Mouse (Mus musculus): ENCODE measurements around the gene Ccl20. TPM values are rescaled to one million over a fixed set of nuclear protein-coding genes. Genes with fewer than 3 reads are reported as not detected.

The Ccl20 gene
- polyA plus RNA-seq (2014; fragmentation: Nextera tagmentation; extraction: Ambion mirVana) = 3.4 and 3.7 TPM in 2 replicates

- DNase-seq (ENCODE audit: low spot score) (peak; percentile 54), ATAC-seq (replicated peaks; ENCODE audit: low FRiP score, low TSS enrichment, low read depth) (0 out of 2 replicates have a peak, but pooled peaks have one; percentile 25)
- 33% methylated on average over 8 of the region's 8 CpGs for WGBS
- Histone ChIP-seq H3K27me3 (replicated peaks; ENCODE audit: control insufficient read depth, insufficient read depth, low read length) (no peaks in the 10 kb centered on the region), H3K27ac (ENCODE audit: low read depth) (no peak within 1 kb of the TSS), H3K36me3 (ENCODE audit: control insufficient read depth, insufficient read depth, low read length) (no peaks in the 10 kb centered on the region), H3K4me2 (ENCODE audit: low read length) (no peak within 1 kb of the TSS), H3K9me3 (ENCODE audit: control insufficient read depth, low read length) (no peaks in the 10 kb centered on the region), H3K4me3 (ENCODE audit: low read depth, low read length) (no peak within 1 kb of the TSS), H3K9ac (ENCODE audit: low read length) (no peak within 1 kb of the TSS), H3K4me1 (replicated peaks; ENCODE audit: control insufficient read depth, insufficient read depth, low read length) (no peaks in the 10 kb centered on the region; the same call in 1 of the 2 replicates)
Measured at GRCm38 (mm10) chr1:83116447-83117137, at the start of gene Ccl20. Ccl20 (plus strand) TSS chr1:83116766.

- ATAC-seq (replicated peaks; ENCODE audit: low FRiP score, low TSS enrichment, low read depth) (no peak), DNase-seq (ENCODE audit: low spot score) (no peak)
- Histone ChIP-seq H3K4me2 (ENCODE audit: low read length) (no peak overlapping the region), H3K27ac (ENCODE audit: low read depth) (no peak overlapping the region), H3K36me3 (ENCODE audit: control insufficient read depth, insufficient read depth, low read length) (no peaks in the 10 kb centered on the region), H3K9me3 (ENCODE audit: control insufficient read depth, low read length) (no peaks in the 10 kb centered on the region), H3K9ac (ENCODE audit: low read length) (no peak overlapping the region), H3K4me3 (ENCODE audit: low read depth, low read length) (no peak overlapping the region), H3K27me3 (replicated peaks; ENCODE audit: control insufficient read depth, insufficient read depth, low read length) (no peaks in the 10 kb centered on the region), H3K4me1 (replicated peaks; ENCODE audit: control insufficient read depth, insufficient read depth, low read length) (no peaks in the 10 kb centered on the region)
- 90% methylated on average over 10 of the region's 10 CpGs for WGBS
Measured at GRCm38 (mm10) chr1:83067205-83067604, 49.4 kb upstream of the Ccl20 start.

GRCm38 (mm10) chr1:83075526-83076189 lies 40.9 kb upstream of the Ccl20 start:
- ATAC-seq (replicated peaks; ENCODE audit: low FRiP score, low TSS enrichment, low read depth) (0 out of 2 replicates have a peak, but pooled peaks have one; percentile 11), DNase-seq (ENCODE audit: low spot score) (peak; percentile 47)
- Histone ChIP-seq H3K9me3 (ENCODE audit: control insufficient read depth, low read length) (no peaks in the 10 kb centered on the region), H3K27ac (ENCODE audit: low read depth) (no peak overlapping the region), H3K4me1 (replicated peaks; ENCODE audit: control insufficient read depth, insufficient read depth, low read length) (no peaks in the 10 kb centered on the region), H3K36me3 (ENCODE audit: control insufficient read depth, insufficient read depth, low read length) (no peaks in the 10 kb centered on the region), H3K4me3 (ENCODE audit: low read depth, low read length) (peak overlapping the region; percentile 12; the same call in 1 of the 2 replicates), H3K9ac (ENCODE audit: low read length) (no peak overlapping the region), H3K4me2 (ENCODE audit: low read length) (peak overlapping the region; percentile 37), H3K27me3 (replicated peaks; ENCODE audit: control insufficient read depth, insufficient read depth, low read length) (no peaks in the 10 kb centered on the region)
- whole genome bisulfite sequencing = 37% methylated on average over 15 of the region's 15 CpGs

- H3K9ac ChIP-seq (ENCODE audit: low read length) = no peak overlapping the region
- WGBS = 48% methylated on average over 11 of the region's 11 CpGs
- H3K27me3 ChIP-seq (replicated peaks; ENCODE audit: control insufficient read depth, insufficient read depth, low read length) = no peaks in the 10 kb centered on the region
- peak; percentile 70 for DNase-seq (ENCODE audit: low spot score)
- H3K4me1 ChIP-seq (replicated peaks; ENCODE audit: control insufficient read depth, insufficient read depth, low read length) = no peaks in the 10 kb centered on the region
- ATAC-seq (replicated peaks; ENCODE audit: low FRiP score, low TSS enrichment, low read depth) = peak; percentile 62; the same call in 1 of the 2 replicates
- peak overlapping the region; percentile 12; the same call in 1 of the 2 replicates for H3K4me3 ChIP-seq (ENCODE audit: low read depth, low read length)
- no peaks in the 10 kb centered on the region for H3K9me3 ChIP-seq (ENCODE audit: control insufficient read depth, low read length)
- no peak overlapping the region for H3K27ac ChIP-seq (ENCODE audit: low read depth)
- H3K36me3 ChIP-seq (ENCODE audit: control insufficient read depth, insufficient read depth, low read length) = no peaks in the 10 kb centered on the region
- H3K4me2 ChIP-seq (ENCODE audit: low read length) = peak overlapping the region; percentile 37
Measured at GRCm38 (mm10) chr1:83076190-83076917, 40.2 kb upstream of the Ccl20 start.

- WGBS = 75% methylated on average over 6 of the region's 6 CpGs
- Histone ChIP-seq H3K9me3 (ENCODE audit: control insufficient read depth, low read length) (no peaks in the 10 kb centered on the region), H3K4me3 (ENCODE audit: low read depth, low read length) (no peak overlapping the region), H3K27ac (ENCODE audit: low read depth) (no peak overlapping the region), H3K27me3 (replicated peaks; ENCODE audit: control insufficient read depth, insufficient read depth, low read length) (no peaks in the 10 kb centered on the region), H3K9ac (ENCODE audit: low read length) (no peak overlapping the region), H3K36me3 (ENCODE audit: control insufficient read depth, insufficient read depth, low read length) (no peaks in the 10 kb centered on the region), H3K4me1 (replicated peaks; ENCODE audit: control insufficient read depth, insufficient read depth, low read length) (no peaks in the 10 kb centered on the region), H3K4me2 (ENCODE audit: low read length) (no peak overlapping the region)
- no peak for ATAC-seq (replicated peaks; ENCODE audit: low FRiP score, low TSS enrichment, low read depth)
- DNase-seq (ENCODE audit: low spot score) = no peak
Measured at GRCm38 (mm10) chr1:83077016-83077415, 39.5 kb upstream of the Ccl20 start.

GRCm38 (mm10) chr1:83084790-83085189 lies 31.8 kb upstream of the Ccl20 start:
- H3K4me2 ChIP-seq (ENCODE audit: low read length) = no peak overlapping the region
- no peaks in the 10 kb centered on the region for H3K27me3 ChIP-seq (replicated peaks; ENCODE audit: control insufficient read depth, insufficient read depth, low read length)
- H3K4me1 ChIP-seq (replicated peaks; ENCODE audit: control insufficient read depth, insufficient read depth, low read length) = no peaks in the 10 kb centered on the region
- 69% methylated on average over 2 of the region's 2 CpGs for WGBS
- H3K9me3 ChIP-seq (ENCODE audit: control insufficient read depth, low read length) = no peaks in the 10 kb centered on the region
- no peak overlapping the region for H3K4me3 ChIP-seq (ENCODE audit: low read depth, low read length)
- no peak overlapping the region for H3K27ac ChIP-seq (ENCODE audit: low read depth)
- no peak; the same call in 1 of the 2 replicates for ATAC-seq (replicated peaks; ENCODE audit: low FRiP score, low TSS enrichment, low read depth)
- no peaks in the 10 kb centered on the region for H3K36me3 ChIP-seq (ENCODE audit: control insufficient read depth, insufficient read depth, low read length)
- no peak overlapping the region for H3K9ac ChIP-seq (ENCODE audit: low read length)
- DNase-seq (ENCODE audit: low spot score) = peak; percentile 9

- H3K4me2 ChIP-seq (ENCODE audit: low read length) = no peak overlapping the region
- ATAC-seq (replicated peaks; ENCODE audit: low FRiP score, low TSS enrichment, low read depth) (no peak), DNase-seq (ENCODE audit: low spot score) (no peak)
- no peak overlapping the region for H3K4me3 ChIP-seq (ENCODE audit: low read depth, low read length)
- H3K27me3 ChIP-seq (replicated peaks; ENCODE audit: control insufficient read depth, insufficient read depth, low read length) = no peaks in the 10 kb centered on the region
- H3K36me3 ChIP-seq (ENCODE audit: control insufficient read depth, insufficient read depth, low read length) = no peaks in the 10 kb centered on the region
- no peak overlapping the region for H3K27ac ChIP-seq (ENCODE audit: low read depth)
- H3K4me1 ChIP-seq (replicated peaks; ENCODE audit: control insufficient read depth, insufficient read depth, low read length) = no peaks in the 10 kb centered on the region
- H3K9ac ChIP-seq (ENCODE audit: low read length) = no peak overlapping the region
- no peaks in the 10 kb centered on the region for H3K9me3 ChIP-seq (ENCODE audit: control insufficient read depth, low read length)
- WGBS = 65% methylated on average over 3 of the region's 3 CpGs
Measured at GRCm38 (mm10) chr1:83091268-83091667, 25.3 kb upstream of the Ccl20 start.

- no peak overlapping the region for H3K9ac ChIP-seq (ENCODE audit: low read length)
- ATAC-seq (replicated peaks; ENCODE audit: low FRiP score, low TSS enrichment, low read depth) = no peak
- no peak overlapping the region for H3K27ac ChIP-seq (ENCODE audit: low read depth)
Measured at GRCm38 (mm10) chr1:83096935-83097334, 19.6 kb upstream of the Ccl20 start.

More at GRCm38 (mm10) chr1:83096935-83097334, 19.6 kb upstream of the Ccl20 start:
- Histone ChIP-seq H3K27me3 (replicated peaks; ENCODE audit: control insufficient read depth, insufficient read depth, low read length) (no peaks in the 10 kb centered on the region), H3K36me3 (ENCODE audit: control insufficient read depth, insufficient read depth, low read length) (no peaks in the 10 kb centered on the region), H3K4me2 (ENCODE audit: low read length) (no peak overlapping the region), H3K4me3 (ENCODE audit: low read depth, low read length) (no peak overlapping the region), H3K4me1 (replicated peaks; ENCODE audit: control insufficient read depth, insufficient read depth, low read length) (no peaks in the 10 kb centered on the region), H3K9me3 (ENCODE audit: control insufficient read depth, low read length) (no peaks in the 10 kb centered on the region)
- no peak for DNase-seq (ENCODE audit: low spot score)
- WGBS = 80% methylated on average over 4 of the region's 4 CpGs

All from intestine, embryonic 14.5 days (tissue).